Mouse (Mus musculus): ENCODE results near the gene Cd63.

GRCm38 (mm10) chr10:128921883-128922821 is 21.4 kb downstream of the Cd63 start:
- TF ChIP-seq POLR2A (IDR thresholded peaks at IDR 0.05; ENCODE audit: borderline replicate concordance, control insufficient read depth, low read depth, low read length) (no peak), CTCF (IDR thresholded peaks at IDR 0.05; ENCODE audit: control insufficient read depth, insufficient read depth, low read length) (no peak)

Measured in bone marrow, adult 2 months (tissue).